Mouse (Mus musculus) layer of hippocampus, adult 2 months (tissue): ENCODE measurements around the gene Hcn1. TPM values are rescaled to one million over a fixed set of nuclear protein-coding genes. Genes with fewer than 3 reads are reported as not detected.

Experiments used
- DNase-seq, 2 experiments: peaks; one replicate each; pipeline ENCODE4 v3.0.0; 2022; ENCODE audit warnings: low spot score in 2 of 2
- H3K27ac ChIP-seq: fragments of 200-600 bp; 2 replicates; pipeline ENCODE4 v1.8.1; 2022
- H3K4me3 ChIP-seq: fragments of 200-600 bp; 2 replicates; pipeline ENCODE4 v1.8.1; 2022; ENCODE audit warnings: mild to moderate bottlenecking
- CTCF ChIP-seq: fragments of 200-600 bp; conservative IDR thresholded peaks from 2 replicates; pipeline ENCODE4 v1.8.1; 2022; ENCODE audit warnings: antibody characterized with exemption, mild to moderate bottlenecking, moderate library complexity
- total RNA-seq, 2 experiments: library from RNA; stranded (reverse); gene quantifications; 2 replicates each; pipeline ENCODE4 v1.2.3; 2021

The Hcn1 gene
- total RNA-seq, 2 experiments from 2014 or later, result 39.2 to 39.8 TPM

DNA sequence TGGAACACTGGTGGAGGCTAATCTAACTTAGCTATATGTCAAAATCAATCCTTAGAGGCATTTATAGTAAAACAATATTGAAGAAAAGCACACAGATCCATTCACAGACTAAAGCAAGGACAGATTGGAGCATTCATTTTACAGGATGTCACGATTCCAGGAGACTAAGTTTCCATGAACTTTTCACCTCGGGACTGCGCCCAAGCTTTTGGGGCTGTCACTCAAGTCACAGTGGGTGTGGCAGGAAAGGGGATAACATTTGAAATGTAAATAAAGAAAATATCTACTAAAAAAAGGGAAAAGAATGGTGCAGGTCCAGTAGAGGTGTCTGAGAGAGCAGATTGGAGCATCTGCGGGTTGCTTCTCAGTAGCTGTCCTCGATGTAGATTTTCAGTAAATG, 421.3 kb downstream of the Hcn1 start:
- no peak for TF ChIP-seq CTCF
- Histone ChIP-seq H3K4me3 (no peak overlapping the region), H3K27ac (no peak overlapping the region)
- no peak for DNase-seq

DNA sequence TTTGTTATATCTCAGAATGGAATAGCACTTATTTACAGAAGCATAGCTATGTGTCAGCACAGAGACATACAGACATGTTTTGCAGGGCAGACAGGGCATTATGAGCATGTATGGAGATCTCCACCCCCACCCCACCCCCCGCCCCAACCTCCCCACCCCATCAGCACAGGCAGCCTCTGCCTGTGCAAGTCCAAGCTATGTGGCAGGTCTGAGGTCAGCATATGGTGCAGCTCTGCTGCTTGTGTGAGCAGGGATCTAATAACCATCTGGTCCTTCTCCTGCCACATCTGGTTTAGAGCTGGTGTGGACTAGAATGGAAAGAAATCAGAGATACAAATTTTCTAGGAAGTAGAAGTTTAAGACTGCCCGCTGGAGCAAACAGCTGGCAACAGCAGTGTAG, 424.4 kb downstream of the Hcn1 start:
- TF ChIP-seq CTCF, result no peak
- no peak for DNase-seq

DNA sequence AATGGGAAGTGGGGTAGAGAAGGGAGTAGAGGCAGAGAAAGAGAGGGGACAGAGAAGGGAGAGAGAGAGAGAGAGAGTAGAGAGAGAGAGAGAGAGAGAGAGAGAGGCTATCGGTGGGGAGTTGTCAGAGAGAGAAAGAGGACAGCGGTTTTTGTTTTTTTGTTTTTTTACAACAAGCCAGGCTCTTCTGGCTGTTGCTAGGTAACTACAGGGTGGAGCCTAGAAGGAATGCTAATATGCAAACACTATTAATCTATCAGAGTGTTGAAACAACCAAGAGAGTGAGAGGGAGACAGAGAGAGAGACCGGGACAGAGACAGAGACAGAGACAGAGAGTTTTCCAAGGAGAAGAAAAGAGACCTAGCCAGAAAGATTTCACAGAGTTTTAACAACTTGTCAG, 425.7 kb downstream of the Hcn1 start:
- TF ChIP-seq CTCF, result no peak
- no peak for DNase-seq
- Histone ChIP-seq H3K4me3 (no peak overlapping the region), H3K27ac (no peak overlapping the region)

More for the DNA sequence above, 424.4 kb downstream of the Hcn1 start:
- Histone ChIP-seq H3K4me3 (no peak overlapping the region), H3K27ac (no peak overlapping the region)

DNA sequence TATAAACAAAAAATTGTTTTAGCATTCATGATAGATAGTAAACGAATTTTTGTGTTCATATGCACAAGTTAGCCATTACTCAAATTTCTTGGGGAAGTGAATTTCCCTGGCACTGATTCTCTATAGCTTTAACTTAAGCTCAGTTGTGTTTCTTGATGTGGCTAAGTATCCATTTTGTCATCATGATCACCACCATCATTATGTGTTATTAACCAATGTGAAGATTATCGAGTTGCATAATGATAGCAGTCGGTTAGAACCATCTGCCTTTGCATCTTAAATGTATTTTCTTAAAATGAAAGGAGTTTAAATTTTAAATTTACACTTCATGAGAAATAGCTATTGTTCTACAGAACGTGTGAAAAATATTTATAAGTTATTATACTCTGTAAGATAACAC, 426.5 kb downstream of the Hcn1 start:
- no peak overlapping the region for H3K27ac ChIP-seq
- no peak for TF ChIP-seq CTCF
- no peak overlapping the region for H3K4me3 ChIP-seq
- no peak for DNase-seq

DNA sequence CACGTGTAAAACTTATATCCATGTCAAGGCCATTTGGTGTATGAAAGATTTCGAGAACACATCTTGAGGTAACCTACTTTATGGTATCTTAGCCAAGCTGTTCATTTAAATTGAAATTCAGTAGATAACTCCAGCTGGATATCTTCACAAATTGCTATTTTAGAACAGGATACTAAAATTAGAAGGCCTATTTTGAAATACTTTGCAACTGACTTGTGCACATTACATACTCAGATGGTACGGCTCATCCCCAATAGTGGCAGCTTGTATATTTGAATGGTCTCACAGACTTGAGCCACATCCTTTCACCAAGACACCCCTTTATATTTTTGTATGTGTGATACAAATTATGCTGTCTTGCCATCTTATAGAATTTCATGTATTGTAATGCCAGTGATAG, 427.5 kb downstream of the Hcn1 start:
- TF ChIP-seq CTCF, result no peak
- no peak for DNase-seq
- no peak overlapping the region for H3K4me3 ChIP-seq
- H3K27ac ChIP-seq, result no peak overlapping the region

DNA sequence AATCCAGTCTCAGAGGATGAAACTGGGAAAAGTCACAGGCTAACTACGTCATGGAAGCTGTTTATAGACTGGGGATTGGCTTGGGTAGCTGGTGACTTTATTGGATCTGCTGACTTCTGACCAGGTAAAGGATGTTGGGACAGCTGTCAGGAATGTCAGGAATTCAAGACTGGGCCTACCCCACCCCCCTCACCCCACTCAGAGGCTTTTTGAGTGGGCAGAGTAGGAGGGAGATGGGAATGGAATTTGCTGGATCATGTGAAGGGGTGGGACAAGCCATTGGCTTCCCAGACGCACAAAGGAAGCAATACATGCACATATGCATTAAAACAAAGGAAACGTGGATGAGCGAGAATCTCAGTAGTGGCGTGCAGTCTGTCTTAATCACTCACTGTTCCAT, 433.5 kb downstream of the Hcn1 start:
- no peak for TF ChIP-seq CTCF
- Histone ChIP-seq H3K27ac (no peak overlapping the region), H3K4me3 (no peak overlapping the region)
- no peak for DNase-seq
